Mouse (Mus musculus) heart, embryonic 16.5 days (tissue): Measurements from ENCODE around the gene Golph3. TPM values are rescaled to one million over a fixed set of nuclear protein-coding genes. Genes with fewer than 3 reads are reported as not detected.

Source experiments
- ATAC-seq: fragments of 200-750 bp; cut with Nextera tagmentation; replicated peaks from 2 replicates; pipeline ENCODE4 v1.8.0; 2017; ENCODE audit warnings: moderate number of reproducible peaks; ENCODE audit not compliant: insufficient read depth, low FRiP score; ENCODE audit errors: extremely low read depth
- H3K27ac ChIP-seq: fragments of 300-500 bp; sonication (generic); 2 replicates; pipeline ENCODE4 v1.5.1; 2014; ENCODE audit warnings: mild to moderate bottlenecking, low read length, control low read depth, moderate library complexity
- H3K27me3 ChIP-seq: fragments of 300-500 bp; sonication (generic); 2 replicates; pipeline ENCODE4 v1.6.1; 2014; ENCODE audit warnings: low read length, mixed read lengths; ENCODE audit not compliant: control insufficient read depth, insufficient read depth
- H3K36me3 ChIP-seq: fragments of 300-500 bp; sonication (generic); 2 replicates; pipeline ENCODE4 v1.6.1; 2014; ENCODE audit not compliant: control insufficient read depth, insufficient read depth
- H3K4me1 ChIP-seq: fragments of 300-500 bp; sonication (generic); 2 replicates; pipeline ENCODE4 v1.6.1; 2014; ENCODE audit warnings: low read length, mixed read lengths; ENCODE audit not compliant: control insufficient read depth, insufficient read depth
- H3K4me2 ChIP-seq: fragments of 300-500 bp; sonication (generic); 2 replicates; pipeline ENCODE4 v1.6.1; 2014; ENCODE audit warnings: low read depth, mild to moderate bottlenecking, control low read depth, low read length
- H3K4me3 ChIP-seq: fragments of 300-500 bp; sonication (generic); 2 replicates; pipeline ENCODE4 v1.5.1; 2014; ENCODE audit warnings: mild to moderate bottlenecking, control low read depth, low read length
- H3K9ac ChIP-seq: fragments of 300-500 bp; sonication (generic); 2 replicates; pipeline ENCODE4 v1.6.1; 2014; ENCODE audit warnings: low read length, control low read depth
- H3K9me3 ChIP-seq: fragments of 300-500 bp; sonication (generic); replicated peaks from 2 replicates; pipeline ENCODE4 v1.6.1; 2016; ENCODE audit warnings: low read length; ENCODE audit not compliant: control insufficient read depth
- WGBS: fragments of 180-500 bp; shearing (Covaris S2); extraction: QIAGEN DNeasy Blood & Tissue Kit; methylation state at CpG from one replicate; pipeline ENCODE4 v1.1.7; 2014; 5-methylcytosine and 5-hydroxymethylcytosine counted together
- polyA plus RNA-seq: library from polyadenylated mRNA; unstranded; fragments of >200 nt; fragmentation: Nextera tagmentation; extraction: Ambion mirVana; gene quantifications from 2 replicates; pipeline ENCODE4 v1.2.1, GENCODE M21; 2015

Gene Golph3
- polyA plus RNA-seq, 1 experiment from 2014 or later, result 67.6 TPM

DNA sequence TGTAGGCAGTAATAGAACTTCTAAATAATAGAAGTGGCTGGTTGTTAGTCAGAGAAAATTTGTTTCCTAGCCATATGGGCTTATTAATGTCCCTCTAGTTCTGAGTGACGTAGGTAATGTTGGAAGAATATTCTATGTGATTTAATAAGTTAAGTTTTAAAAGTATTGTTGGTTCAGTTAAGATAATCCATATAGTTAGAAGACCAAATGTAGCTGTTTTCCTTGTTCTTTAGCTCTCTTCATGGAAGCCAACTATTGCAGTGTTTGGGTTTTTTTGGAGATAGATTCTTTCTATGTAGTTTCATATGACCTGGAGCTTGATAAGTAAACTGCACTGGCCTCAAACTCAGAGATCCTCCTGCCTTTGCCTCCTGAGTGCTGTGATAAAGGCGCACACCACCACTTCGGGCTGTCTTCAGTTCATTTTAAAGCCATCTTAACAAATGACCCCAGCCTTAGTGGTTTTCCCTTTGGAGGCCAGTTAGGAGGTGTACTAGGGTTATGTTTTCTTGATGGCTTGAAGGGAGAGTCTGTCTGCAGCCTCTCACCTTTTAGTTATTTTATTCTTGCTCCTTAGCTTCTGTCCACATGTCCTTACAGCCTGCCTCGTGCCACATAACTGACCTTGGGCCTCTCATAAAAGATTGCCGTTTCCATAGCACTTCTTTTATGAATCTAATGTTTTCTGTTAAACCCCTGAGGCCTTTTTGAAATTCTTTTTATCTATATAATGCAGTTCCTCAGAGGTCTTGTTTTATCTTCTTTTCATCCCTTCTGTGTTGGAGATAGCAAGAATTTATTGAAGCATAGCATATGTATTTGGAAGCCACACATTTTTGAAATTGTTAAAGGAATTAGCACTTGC is 19.5 kb downstream of the Golph3 start:
- Histone ChIP-seq H3K9ac (no peak overlapping the region), H3K36me3 (peaks cover 2% of the 10 kb centered on the region), H3K4me3 (no peak overlapping the region), H3K4me1 (peaks cover 17% of the 10 kb centered on the region), H3K27ac (no peak overlapping the region), H3K4me2 (no peak overlapping the region), H3K27me3 (no peaks in the 10 kb centered on the region), H3K9me3 (no peaks in the 10 kb centered on the region)
- 59% methylated on average over 5 of the region's 5 CpGs for WGBS
- ATAC-seq, result no peak

GRCm38 (mm10) chr15:12341401-12341758 is 20.1 kb downstream of the Golph3 start:
- Histone ChIP-seq H3K4me1 (peaks cover 13% of the 10 kb centered on the region), H3K9me3 (no peaks in the 10 kb centered on the region), H3K27me3 (no peaks in the 10 kb centered on the region), H3K27ac (no peak overlapping the region), H3K36me3 (peaks cover 2% of the 10 kb centered on the region), H3K9ac (no peak overlapping the region), H3K4me3 (no peak overlapping the region), H3K4me2 (no peak overlapping the region)
- no peak for ATAC-seq
- 38% methylated on average over 4 of the region's 4 CpGs for WGBS

GRCm38 (mm10) chr15:12346916-12347315 is 25.7 kb downstream of the Golph3 start:
- H3K4me2 ChIP-seq, result no peak overlapping the region
- no peak for ATAC-seq

DNA sequence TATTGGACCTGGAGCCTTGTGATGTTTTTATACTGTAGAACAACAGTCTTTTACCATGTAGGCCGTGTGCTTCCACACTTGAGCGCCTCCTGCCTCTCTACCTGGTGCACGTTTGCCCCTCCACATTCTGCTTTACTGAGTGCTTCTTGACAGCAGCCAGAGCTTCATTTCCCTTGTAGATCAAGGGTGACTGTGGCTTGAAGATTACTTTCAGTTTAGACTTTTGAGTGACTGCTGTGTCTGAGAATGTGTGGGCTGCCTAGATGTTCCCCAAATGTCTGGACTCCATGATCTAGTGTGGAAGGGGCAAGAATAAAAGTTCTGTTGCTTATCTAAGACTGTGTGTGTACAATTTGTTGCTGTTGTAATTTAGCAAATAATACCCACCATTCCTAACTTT is 27.7 kb downstream of the Golph3 start:
- Histone ChIP-seq H3K27ac (no peak overlapping the region), H3K27me3 (no peaks in the 10 kb centered on the region), H3K4me1 (no peaks in the 10 kb centered on the region), H3K4me2 (no peak overlapping the region), H3K36me3 (peaks cover 18% of the 10 kb centered on the region), H3K9me3 (no peaks in the 10 kb centered on the region), H3K9ac (no peak overlapping the region), H3K4me3 (no peak overlapping the region)
- WGBS, result 64% methylated on average over 3 of the region's 3 CpGs
- no peak for ATAC-seq

More at GRCm38 (mm10) chr15:12346916-12347315, 25.7 kb downstream of the Golph3 start:
- no peak overlapping the region for H3K27ac ChIP-seq
- H3K27me3 ChIP-seq, result no peaks in the 10 kb centered on the region
- no peak overlapping the region for H3K4me3 ChIP-seq
- H3K9me3 ChIP-seq, result no peaks in the 10 kb centered on the region
- WGBS, result 95% methylated on average over 3 of the region's 3 CpGs
- H3K36me3 ChIP-seq, result peaks cover 11% of the 10 kb centered on the region
- H3K9ac ChIP-seq, result no peak overlapping the region
- H3K4me1 ChIP-seq, result no peaks in the 10 kb centered on the region

DNA sequence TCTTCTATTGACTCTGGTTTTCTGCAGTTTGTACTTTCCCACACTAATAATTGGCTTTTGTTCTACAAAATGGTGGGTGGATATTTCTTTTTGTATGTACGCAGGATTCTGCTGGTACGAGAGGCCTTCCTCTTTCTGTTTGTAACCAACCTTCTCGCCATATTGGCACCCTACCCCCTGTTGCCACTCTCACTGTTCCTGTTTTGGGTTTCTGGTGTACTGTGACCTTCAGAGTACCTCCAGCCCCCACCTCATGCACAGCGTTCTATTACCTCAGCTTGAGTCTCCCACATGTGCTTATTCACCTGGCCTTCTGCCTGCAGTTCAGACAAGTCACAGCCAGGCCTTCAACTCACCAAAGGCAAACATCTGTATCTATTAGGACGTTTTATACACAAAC is 28.6 kb downstream of the Golph3 start:
- no peak overlapping the region for H3K4me2 ChIP-seq
- H3K4me1 ChIP-seq, result no peaks in the 10 kb centered on the region
- H3K27ac ChIP-seq, result no peak overlapping the region
- no peak for ATAC-seq
- H3K9ac ChIP-seq, result no peak overlapping the region
- no peaks in the 10 kb centered on the region for H3K9me3 ChIP-seq
- WGBS, result 82% methylated on average over 5 of the region's 5 CpGs
- no peak overlapping the region for H3K4me3 ChIP-seq
- no peaks in the 10 kb centered on the region for H3K27me3 ChIP-seq
- peaks cover 21% of the 10 kb centered on the region for H3K36me3 ChIP-seq

DNA sequence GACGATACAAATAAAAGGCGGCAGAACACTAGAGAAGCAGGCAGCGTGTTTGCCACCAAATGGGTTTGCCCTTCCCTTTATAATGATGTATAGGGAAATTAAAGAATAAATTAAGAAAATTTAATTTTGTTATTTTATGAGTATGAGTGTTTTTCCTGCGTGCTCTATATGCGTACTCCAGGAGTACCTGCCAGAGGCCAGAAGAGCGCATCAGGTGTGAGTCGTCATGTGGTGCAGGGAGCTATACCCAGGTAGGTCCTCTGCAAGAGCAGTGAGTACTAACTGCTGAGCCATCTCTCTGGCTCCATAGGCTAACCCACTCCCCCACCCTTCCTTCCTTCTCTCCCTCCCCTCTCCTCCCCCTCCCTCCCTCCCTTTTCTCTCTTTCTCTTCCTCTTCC is 30.2 kb downstream of the Golph3 start:
- H3K27ac ChIP-seq, result no peak overlapping the region
- no peak overlapping the region for H3K9ac ChIP-seq
- H3K9me3 ChIP-seq, result no peaks in the 10 kb centered on the region
- peaks cover 25% of the 10 kb centered on the region for H3K36me3 ChIP-seq
- no peak for ATAC-seq
- no peaks in the 10 kb centered on the region for H3K4me1 ChIP-seq
- H3K4me3 ChIP-seq, result no peak overlapping the region
- H3K4me2 ChIP-seq, result no peak overlapping the region
- 96% methylated on average over 7 of the region's 7 CpGs for WGBS
- no peaks in the 10 kb centered on the region for H3K27me3 ChIP-seq

GRCm38 (mm10) chr15:12354281-12354810 is 33.1 kb downstream of the Golph3 start:
- Histone ChIP-seq H3K36me3 (peaks cover 24% of the 10 kb centered on the region), H3K27me3 (no peaks in the 10 kb centered on the region), H3K4me1 (no peaks in the 10 kb centered on the region), H3K9ac (no peak overlapping the region), H3K4me3 (no peak overlapping the region), H3K27ac (no peak overlapping the region), H3K9me3 (no peaks in the 10 kb centered on the region), H3K4me2 (no peak overlapping the region)
- 88% methylated on average over 2 of the region's 2 CpGs for WGBS
- no peak for ATAC-seq

- H3K36me3 ChIP-seq, result peaks cover 17% of the 10 kb centered on the region
- H3K4me3 ChIP-seq, result no peak overlapping the region
Observed at GRCm38 (mm10) chr15:12355261-12355660, 34.0 kb downstream of the Golph3 start.

DNA sequence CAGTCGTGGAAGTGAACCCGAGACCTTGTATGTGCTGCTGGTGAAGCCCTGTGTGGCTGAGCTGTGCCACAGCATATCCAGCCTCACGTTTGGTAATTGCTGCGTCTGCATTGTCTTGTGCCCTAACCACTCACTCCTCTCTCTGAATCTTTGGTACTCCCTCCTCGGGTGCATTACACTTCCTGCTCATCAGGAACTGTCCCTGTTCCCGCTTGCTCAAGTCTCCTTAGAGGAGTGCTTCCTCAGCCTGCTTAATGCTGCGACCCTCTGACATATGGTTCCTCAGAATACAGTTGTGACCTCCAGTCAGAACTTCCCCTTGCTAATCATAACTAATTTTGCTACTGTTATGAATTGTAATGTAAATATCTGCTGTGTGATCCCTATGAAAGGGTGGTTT is 34.7 kb downstream of the Golph3 start:
- Histone ChIP-seq H3K4me2 (no peak overlapping the region), H3K27me3 (no peaks in the 10 kb centered on the region), H3K9ac (no peak overlapping the region), H3K36me3 (peaks cover 19% of the 10 kb centered on the region), H3K9me3 (no peaks in the 10 kb centered on the region), H3K27ac (no peak overlapping the region), H3K4me3 (no peak overlapping the region), H3K4me1 (no peaks in the 10 kb centered on the region)
- 78% methylated on average over 7 of the region's 7 CpGs for WGBS
- no peak for ATAC-seq

More at GRCm38 (mm10) chr15:12355261-12355660, 34.0 kb downstream of the Golph3 start:
- Histone ChIP-seq H3K27me3 (no peaks in the 10 kb centered on the region), H3K9ac (no peak overlapping the region), H3K4me2 (no peak overlapping the region), H3K9me3 (no peaks in the 10 kb centered on the region), H3K27ac (no peak overlapping the region), H3K4me1 (no peaks in the 10 kb centered on the region)
- 93% methylated on average over 6 of the region's 6 CpGs for WGBS
- ATAC-seq, result no peak
